In genomic region chr8:120574941-120575340, GRCm38 (mm10) we compare ENCODE assay signal across 9 mouse cellular contexts. TPM values are rescaled to one million over a fixed set of nuclear protein-coding genes. Genes with fewer than 3 reads are reported as not detected.
A peak's percentile ranks its signal among the peaks of the same experiment; 100 is the strongest.
DNase-seq lines count a peak whose midpoint lies in the region; ATAC-seq and TF ChIP-seq lines count a peak whose summit lies in the region.
"Had no signal": no experiment of that assay in that cellular context is flagged by ENCODE, and none has a peak within 500 bp of the region (broad histone marks: within the 10 kb centered on the region; RNA-seq: fewer than 3 reads in every experiment).

No protein-coding gene starts in this region.

- DNase-seq in adrenal gland, adult 2 months, result peak; percentile 69
- DNase-seq in adrenal gland, adult 18-20 months (ENCODE audit: low spot score in 2 of 2), result no peak
- peak; percentile 46 for DNase-seq in kidney, adult 2 months
- no peak for DNase-seq in kidney, adult 8-10 months
- peak; percentile 47 for DNase-seq in 3134 (ENCODE audit: extremely low read depth, insufficient read length, low spot score)
- DNase-seq in adrenal gland, postnatal 36 days, result peak; percentile 71 to 78
- DNase-seq in frontal cortex, adult 2 months (ENCODE audit: extremely low spot score in 1 of 2, low spot score in 1 of 2), result no peak
- DNase-seq: liver, embryonic 13.5 days had no signal

- TF ChIP-seq CTCF in kidney, adult 2 months (conservative IDR thresholded peaks at IDR 0.05; ENCODE audit: insufficient read depth, insufficient read length, low read depth, low read length), result no peak

- ATAC-seq in granulocyte monocyte progenitor cell, adult 5-6 weeks (replicated peaks; ENCODE audit: poor library complexity, severe bottlenecking), result no peak

- H3K4me3 ChIP-seq in kidney, adult 2 months (ENCODE audit: insufficient read depth, low read depth, low read length), result no peak overlapping the region
- H3K4me3 ChIP-seq: liver, embryonic 13.5 days had no signal

- 60% methylated on average over 19 of the region's 19 CpGs for WGBS in kidney, adult 2 months

- no peaks in the 10 kb centered on the region for H3K27me3 ChIP-seq in kidney, adult 2 months (replicated peaks; ENCODE audit: control insufficient read depth, insufficient read depth, low read length)
- H3K27me3 ChIP-seq: liver, embryonic 13.5 days had no signal

- H3K36me3 ChIP-seq in kidney, adult 2 months (ENCODE audit: control insufficient read depth, insufficient read depth, low read length), result peaks cover 4% of the 10 kb centered on the region

- H3K4me1 ChIP-seq in kidney, adult 2 months (ENCODE audit: control insufficient read depth, insufficient read depth, low read length), result peaks cover 3% of the 10 kb centered on the region; the same call in 1 of the 2 replicates

- TF ChIP-seq POLR2A in kidney, adult 2 months (IDR thresholded peaks at IDR 0.05; ENCODE audit: low read depth, low read length), result no peak

- H3K27ac ChIP-seq in kidney, adult 2 months (ENCODE audit: insufficient read depth, low read depth, low read length), result no peak overlapping the region

RNA-seq across cellular contexts. Expression of gene Gins2, which starts 14.2 kb away (rescaled TPM):
- total RNA-seq in adrenal gland, adult 2 months (2021), result 1 to 10 TPM; 3.8 to 5.7 TPM
- polyA plus RNA-seq in adrenal gland, adult 2 months (2012; rRNA removed), result 7.8 and 8.7 TPM in 2 replicates
- 1 to 10 TPM; 4.6 to 5.0 TPM for total RNA-seq in adrenal gland, adult 18-20 months (2021)
- polyA plus RNA-seq in kidney, adult 2 months (2012; rRNA removed), result 6.4 and 6.9 TPM in 2 replicates
- 10 to 100 TPM in 1 of 2 experiments, 1 to 10 TPM in 1; 6.3 to 11.0 TPM for total RNA-seq in adrenal gland, postnatal 36 days (2021)
- 54.6 and 81.8 TPM in 2 replicates for total RNA-seq in granulocyte monocyte progenitor cell, adult 5-6 weeks (2014; fragmentation: Nextera tagmentation)
- 42.4 and 47.6 TPM in 2 replicates for total RNA-seq in granulocyte monocyte progenitor cell, adult 5-6 weeks (2017)
- polyA plus RNA-seq in frontal cortex, adult 2 months (2012; rRNA removed), result 3.1 and 3.2 TPM in 2 replicates

Comparison
In these comparisons a context has a peak if more than half of its experiments do, and no peak if none do; other contexts are left out.
1. DNase-seq: peak in adrenal gland, adult 2 months (single experiment), kidney, adult 2 months (single experiment), 3134 (single experiment) and adrenal gland, postnatal 36 days (2 of 2); none in adrenal gland, adult 18-20 months (0 of 2), kidney, adult 8-10 months (0 of 2) and frontal cortex, adult 2 months (0 of 2).